Mouse (Mus musculus) gastrocnemius, postnatal 14 days (tissue): ENCODE measurements at regions not wholly inside any gene's neighbourhood (a gene's known extent, or its start where the extent isn't known, plus 50 kb on each side); places are given as distances from the start of the nearest gene placed in this dataset.

Source experiments
- DNase-seq: peaks from one replicate; pipeline ENCODE4 v3.0.0; 2021; ENCODE audit warnings: mixed read lengths
- intact Hi-C: fragments of 180-260 bp; cut with DNase I; formaldehyde crosslinking; loops from one replicate; pipeline ENCODE4 v1.15.1; 2025; ENCODE audit warnings: low total_unique reads

DNA sequence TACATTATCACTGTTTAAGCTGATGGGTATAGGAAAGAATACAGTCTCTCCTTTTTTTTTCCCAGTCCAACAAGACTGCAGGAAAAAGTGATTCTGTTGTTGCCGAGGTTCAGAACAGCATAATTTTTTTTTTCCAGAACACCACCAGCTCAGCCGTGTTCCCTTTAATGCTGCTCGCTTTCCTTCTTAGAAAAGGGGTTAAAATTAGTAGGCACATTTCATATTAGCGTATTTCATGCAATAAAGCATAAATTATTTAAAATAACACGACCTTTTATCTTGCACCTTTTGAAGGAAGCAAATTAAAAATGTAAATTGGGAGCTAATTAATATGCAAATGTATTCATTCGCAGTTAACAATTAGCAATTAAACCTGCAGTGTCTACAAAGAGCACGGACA lies 50.3 kb upstream of the Vrk1 start:
- intact Hi-C loops = loop anchor here (5.0 kb wide), 1 partner anchor 122 kb away; no protein-coding TSS in a partner anchor

More for the DNA sequence above, 50.3 kb upstream of the Vrk1 start:
- no peak for DNase-seq
